Mouse (Mus musculus) macrophage (primary cell): ENCODE results near the gene Olfr142. TPM values are rescaled to one million over a fixed set of nuclear protein-coding genes. Genes with fewer than 3 reads are reported as not detected.
"Not testable (repeated sequence)": the region's sequence is repeated elsewhere in the genome, so short reads cannot be mapped to it uniquely, and the experiment has no call there.

Experiments
- H3K27ac ChIP-seq: fragments of 350-480 bp; formaldehyde crosslinking; 2 replicates; pipeline ENCODE4 v1.9.0; 2021
- H3K36me3 ChIP-seq: fragments of 350-480 bp; formaldehyde crosslinking; 2 replicates; pipeline ENCODE4 v1.9.0; 2021; ENCODE audit errors: inconsistent target
- H3K4me3 ChIP-seq: fragments of 350-480 bp; formaldehyde crosslinking; 2 replicates; pipeline ENCODE4 v1.9.0; 2021; ENCODE audit errors: inconsistent target
- H3K79me2 ChIP-seq: fragments of 350-480 bp; formaldehyde crosslinking; 2 replicates; pipeline ENCODE4 v1.9.0; 2021; ENCODE audit errors: inconsistent target
- WGBS: methylation state at CpG from one replicate; pipeline ENCODE4 v1.1.7; 2026; ENCODE audit warnings: inconsistent platforms; ENCODE audit not compliant: missing documents; 5-methylcytosine and 5-hydroxymethylcytosine counted together
- polyA plus RNA-seq: library from polyadenylated mRNA; stranded (reverse); fragments of 250-400 nt; gene quantifications from 3 replicates; pipeline ENCODE4 v1.2.4, GENCODE M21; 2018; ENCODE audit warnings: inconsistent platforms
- total RNA-seq, 78 experiments: library from RNA; depleted of rRNA; stranded (reverse); fragments of 250-400 nt; gene quantifications; 1 replicate in 9 of 78; 2 replicates in 24 of 78; 3 replicates in 43 of 78; 4 replicates in 2 of 78; pipeline ENCODE4 v1.2.4; 2018; ENCODE audit warnings: inconsistent platforms in 56 of 78

Gene Olfr142
- not detected for total RNA-seq (2018; cell fraction: chromatin; rRNA removed)
- total RNA-seq (2018; cell fraction: cytosol; rRNA removed), result not detected
- total RNA-seq (2018; cell fraction: nucleus; rRNA removed), result not detected
- polyA plus RNA-seq, result not detected in 3 replicates

- 98% methylated on average over 4 of the region's 4 CpGs for WGBS
- no peak within 1 kb of the TSS for H3K27ac ChIP-seq
- no peaks in the 10 kb centered on the region for H3K79me2 ChIP-seq
- no peaks in the 10 kb centered on the region for H3K36me3 ChIP-seq
- H3K4me3 ChIP-seq, result no peak within 1 kb of the TSS
Observed at GRCm38 (mm10) chr2:90257492-90257891, at the start of gene Olfr142. TSS of gene Olfr142 (minus strand) at chr2:90257592.

GRCm38 (mm10) chr2:90292741-90293140 is 35.3 kb upstream of the Olfr142 start, which contains the start of gene Olfr1272:
TSS of gene Olfr1272 (minus strand) at chr2:90292841.
- no peaks in the 10 kb centered on the region for H3K36me3 ChIP-seq
- H3K4me3 ChIP-seq, result no peak within 1 kb of the TSS
- H3K79me2 ChIP-seq, result no peaks in the 10 kb centered on the region
- WGBS, result 95% methylated on average over 6 of the region's 6 CpGs
- no peak within 1 kb of the TSS for H3K27ac ChIP-seq

- Histone ChIP-seq H3K4me3 (no peak within 1 kb of the TSS), H3K36me3 (no peaks in the 10 kb centered on the region), H3K27ac (no peak within 1 kb of the TSS), H3K79me2 (no peaks in the 10 kb centered on the region)
- WGBS, result 89% methylated on average over 2 of the region's 2 CpGs
Observed at GRCm38 (mm10) chr2:90270932-90271331, 13.5 kb upstream of the Olfr142 start, which contains the start of gene Olfr1271. TSS of gene Olfr1271 (minus strand) at chr2:90271032.

DNA sequence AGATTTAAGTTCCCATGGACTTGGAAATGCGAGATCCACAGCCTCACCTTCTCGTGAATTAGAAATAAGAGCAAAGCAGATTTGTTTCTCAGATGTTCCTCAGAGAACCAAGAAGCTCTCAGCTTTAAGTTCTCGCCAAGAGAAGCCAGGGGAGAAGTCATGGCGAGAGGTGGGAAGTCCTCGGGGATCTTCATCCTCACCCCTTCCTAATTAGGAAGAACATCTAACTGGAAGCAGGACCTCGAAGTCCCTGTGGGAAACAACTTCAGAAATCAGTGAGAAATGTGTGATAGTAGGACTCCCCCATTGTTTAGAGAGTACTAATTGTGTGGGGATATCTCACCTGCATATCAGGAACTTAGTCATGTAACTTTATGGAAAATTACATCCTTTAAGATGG is 33.0 kb downstream of the Olfr142 start, which contains the start of gene Olfr1506:
Olfr1506 (minus strand) TSS at position 101 of the 400 bp plus-strand sequence.
- H3K4me3 ChIP-seq, H3K36me3 ChIP-seq, H3K79me2 ChIP-seq, H3K27ac ChIP-seq: not testable (repeated sequence)
- WGBS, result no CpG with 5 or more reads among the region's 6 CpGs

Other genes with a start within 250 kb of the Olfr142 start
- gene Olfr1263, start 245.5 kb downstream of the Olfr142 start, polyA plus RNA-seq, result not detected in 3 replicates
- not detected in 3 replicates for gene Olfr1264, start 232.0 kb downstream of the Olfr142 start, polyA plus RNA-seq
- gene Olfr1265, start 222.3 kb downstream of the Olfr142 start, polyA plus RNA-seq, result not detected in 3 replicates
- gene Olfr140, start 194.0 kb downstream of the Olfr142 start, polyA plus RNA-seq, result not detected in 3 replicates
- gene Olfr1269, start 136.2 kb downstream of the Olfr142 start, polyA plus RNA-seq, result not detected in 3 replicates
- gene Olfr32, start 115.3 kb downstream of the Olfr142 start, polyA plus RNA-seq, result not detected in 3 replicates
- not detected in 3 replicates for gene Olfr1270, start 104.5 kb downstream of the Olfr142 start, polyA plus RNA-seq
- not detected in 3 replicates for gene Olfr1506, start 33.1 kb downstream of the Olfr142 start, polyA plus RNA-seq
- not detected in 3 replicates for gene Olfr1271, start 13.4 kb upstream of the Olfr142 start, polyA plus RNA-seq
- gene Olfr1272, start 35.2 kb upstream of the Olfr142 start, polyA plus RNA-seq, result not detected in 3 replicates
- not detected in 3 replicates for gene Gm13769, start 64.6 kb upstream of the Olfr142 start, polyA plus RNA-seq
- not detected in 3 replicates for gene Olfr1274-ps, start 141.1 kb upstream of the Olfr142 start, polyA plus RNA-seq